Mouse (Mus musculus) lung, embryonic 15.5 days (tissue): Measurements from ENCODE around the gene Jph4. TPM values are rescaled to one million over a fixed set of nuclear protein-coding genes. Genes with fewer than 3 reads are reported as not detected.

Source experiments
- ATAC-seq: fragments of 200-750 bp; cut with Nextera tagmentation; 2 replicates; pipeline ENCODE4 v1.8.0; 2017; ENCODE audit warnings: moderate number of reproducible peaks, borderline replicate concordance; ENCODE audit not compliant: low FRiP score, low TSS enrichment; ENCODE audit errors: extremely low read depth
- H3K27ac ChIP-seq: fragments of 300-500 bp; sonication (generic); 2 replicates; pipeline ENCODE4 v1.5.1; 2015; ENCODE audit warnings: moderate library complexity, mild to moderate bottlenecking, inconsistent platforms
- H3K27me3 ChIP-seq: fragments of 300-500 bp; sonication (generic); 2 replicates; pipeline ENCODE4 v1.6.1; 2015; ENCODE audit warnings: inconsistent platforms
- H3K36me3 ChIP-seq: fragments of 300-500 bp; sonication (generic); 2 replicates; pipeline ENCODE4 v1.6.1; 2015; ENCODE audit warnings: inconsistent platforms
- H3K4me1 ChIP-seq: fragments of 300-500 bp; sonication (generic); 2 replicates; pipeline ENCODE4 v1.6.1; 2015; ENCODE audit warnings: inconsistent platforms
- H3K4me2 ChIP-seq: fragments of 300-500 bp; sonication (generic); 2 replicates; pipeline ENCODE4 v1.6.1; 2015; ENCODE audit warnings: inconsistent platforms, mild to moderate bottlenecking, moderate library complexity
- H3K4me3 ChIP-seq: fragments of 300-500 bp; sonication (generic); 2 replicates; pipeline ENCODE4 v1.5.1; 2015; ENCODE audit warnings: mild to moderate bottlenecking, inconsistent platforms
- H3K9ac ChIP-seq: fragments of 300-500 bp; sonication (generic); 2 replicates; pipeline ENCODE4 v1.6.1; 2015; ENCODE audit warnings: inconsistent platforms
- H3K9me3 ChIP-seq: fragments of 300-500 bp; sonication (generic); 2 replicates; pipeline ENCODE4 v1.6.1; 2016; ENCODE audit warnings: inconsistent platforms
- WGBS: fragments of 180-500 bp; shearing (Covaris S2); methylation state at CpG from one replicate; pipeline ENCODE4 v1.1.7; 2015; 5-methylcytosine and 5-hydroxymethylcytosine counted together
- polyA plus RNA-seq: library from polyadenylated mRNA; unstranded; fragments of >200 nt; fragmentation: Nextera tagmentation; extraction: Ambion mirVana; gene quantifications from 2 replicates; pipeline ENCODE4 v1.2.1, GENCODE M21; 2015

The Jph4 gene
- polyA plus RNA-seq, 1 experiment from 2014 or later: 0.37 TPM

GRCm38 (mm10) chr14:55148363-55148915, 31.7 kb upstream of the Jph4 start:
- H3K4me1 ChIP-seq: no peaks in the 10 kb centered on the region
- H3K27me3 ChIP-seq: no peaks in the 10 kb centered on the region
- H3K9me3 ChIP-seq: no peaks in the 10 kb centered on the region
- 32% methylated on average over 5 of the region's 5 CpGs for whole genome bisulfite sequencing
- H3K4me2 ChIP-seq: no peak overlapping the region
- H3K4me3 ChIP-seq: no peak overlapping the region
- H3K9ac ChIP-seq: no peak overlapping the region
- no peaks in the 10 kb centered on the region for H3K36me3 ChIP-seq
- no peak overlapping the region for H3K27ac ChIP-seq
- ATAC-seq: no peak

- Histone ChIP-seq H3K4me2 (no peak overlapping the region), H3K4me3 (no peak overlapping the region), H3K27ac (no peak overlapping the region), H3K9ac (no peak overlapping the region), H3K9me3 (no peaks in the 10 kb centered on the region), H3K36me3 (no peaks in the 10 kb centered on the region), H3K4me1 (no peaks in the 10 kb centered on the region), H3K27me3 (no peaks in the 10 kb centered on the region)
- ATAC-seq: no peak
- 79% methylated on average over 12 of the region's 12 CpGs for WGBS
Measured at GRCm38 (mm10) chr14:55146829-55147401, 30.2 kb upstream of the Jph4 start.

- 80% methylated on average over 1 of the region's 1 CpGs for WGBS
- Histone ChIP-seq H3K27ac (no peak overlapping the region), H3K9ac (no peak overlapping the region), H3K27me3 (no peaks in the 10 kb centered on the region), H3K4me1 (no peaks in the 10 kb centered on the region), H3K36me3 (no peaks in the 10 kb centered on the region), H3K9me3 (no peaks in the 10 kb centered on the region), H3K4me2 (no peak overlapping the region), H3K4me3 (no peak overlapping the region)
- ATAC-seq: no peak
Measured at GRCm38 (mm10) chr14:55146324-55146723, 29.6 kb upstream of the Jph4 start.

- H3K9ac ChIP-seq: no peak overlapping the region
- 29% methylated on average over 7 of the region's 7 CpGs for WGBS
- no peak for ATAC-seq
- H3K4me2 ChIP-seq: no peak overlapping the region
- H3K4me1 ChIP-seq: no peaks in the 10 kb centered on the region
- no peak overlapping the region for H3K4me3 ChIP-seq
- no peaks in the 10 kb centered on the region for H3K9me3 ChIP-seq
- H3K36me3 ChIP-seq: no peaks in the 10 kb centered on the region
- no peak overlapping the region for H3K27ac ChIP-seq
- H3K27me3 ChIP-seq: no peaks in the 10 kb centered on the region
Measured at GRCm38 (mm10) chr14:55139313-55139712, 22.6 kb upstream of the Jph4 start.

GRCm38 (mm10) chr14:55135676-55136075, 18.9 kb upstream of the Jph4 start:
- 71% methylated on average over 8 of the region's 8 CpGs for WGBS
- no peaks in the 10 kb centered on the region for H3K4me1 ChIP-seq
- H3K36me3 ChIP-seq: no peaks in the 10 kb centered on the region

GRCm38 (mm10) chr14:55126521-55126920, 9.8 kb upstream of the Jph4 start:
- Histone ChIP-seq H3K27ac (no peak overlapping the region), H3K4me2 (no peak overlapping the region), H3K9me3 (no peaks in the 10 kb centered on the region), H3K4me1 (0 out of 2 replicates have a peak, but pooled peaks cover 4% of the 10 kb centered on the region), H3K27me3 (no peaks in the 10 kb centered on the region), H3K36me3 (no peaks in the 10 kb centered on the region), H3K4me3 (no peak overlapping the region), H3K9ac (no peak overlapping the region)
- WGBS: 81% methylated on average over 7 of the region's 7 CpGs
- no peak for ATAC-seq

More at GRCm38 (mm10) chr14:55135676-55136075, 18.9 kb upstream of the Jph4 start:
- Histone ChIP-seq H3K27me3 (no peaks in the 10 kb centered on the region), H3K4me2 (no peak overlapping the region), H3K4me3 (no peak overlapping the region), H3K9ac (no peak overlapping the region), H3K27ac (no peak overlapping the region), H3K9me3 (no peaks in the 10 kb centered on the region)
- ATAC-seq: no peak

- Histone ChIP-seq H3K9ac (no peak overlapping the region), H3K27ac (no peak overlapping the region), H3K9me3 (no peaks in the 10 kb centered on the region), H3K27me3 (no peaks in the 10 kb centered on the region), H3K36me3 (no peaks in the 10 kb centered on the region), H3K4me3 (no peak overlapping the region), H3K4me1 (0 out of 2 replicates have a peak, but pooled peaks cover 4% of the 10 kb centered on the region), H3K4me2 (no peak overlapping the region)
- WGBS: 68% methylated on average over 5 of the region's 5 CpGs
- no peak for ATAC-seq
Measured at GRCm38 (mm10) chr14:55125711-55126110, 9.0 kb upstream of the Jph4 start.

- no peak overlapping the region for H3K27ac ChIP-seq
- H3K4me2 ChIP-seq: peak overlapping the region; percentile 37
- peaks cover 6% of the 10 kb centered on the region for H3K27me3 ChIP-seq
- no peaks in the 10 kb centered on the region for H3K9me3 ChIP-seq
- H3K36me3 ChIP-seq: no peaks in the 10 kb centered on the region
- H3K4me1 ChIP-seq: 0 out of 2 replicates have a peak, but pooled peaks cover 4% of the 10 kb centered on the region
- no peak overlapping the region for H3K4me3 ChIP-seq
- H3K9ac ChIP-seq: no peak overlapping the region
- 40% methylated on average over 8 of the region's 8 CpGs for WGBS
- no peak for ATAC-seq
Measured at GRCm38 (mm10) chr14:55122359-55122758, 5.6 kb upstream of the Jph4 start.

- H3K27me3 ChIP-seq: peaks cover 10% of the 10 kb centered on the region
- ATAC-seq: peak; percentile 83
- H3K36me3 ChIP-seq: no peaks in the 10 kb centered on the region
- H3K27ac ChIP-seq: no peak overlapping the region
- H3K4me3 ChIP-seq: no peak overlapping the region
- no peaks in the 10 kb centered on the region for H3K9me3 ChIP-seq
- 3% methylated on average over 5 of the region's 5 CpGs for WGBS
- H3K4me2 ChIP-seq: peak overlapping the region; percentile 37
- peaks cover 5% of the 10 kb centered on the region; the same call in 1 of the 2 replicates for H3K4me1 ChIP-seq
- no peak overlapping the region for H3K9ac ChIP-seq
Measured at GRCm38 (mm10) chr14:55121947-55122346, 5.2 kb upstream of the Jph4 start.

GRCm38 (mm10) chr14:55119421-55120134, 2.8 kb upstream of the Jph4 start:
- H3K9me3 ChIP-seq: no peaks in the 10 kb centered on the region
- peaks cover 33% of the 10 kb centered on the region for H3K27me3 ChIP-seq
- no peak overlapping the region for H3K4me2 ChIP-seq
- 60% methylated on average over 4 of the region's 4 CpGs for WGBS
- no peaks in the 10 kb centered on the region for H3K36me3 ChIP-seq
- H3K9ac ChIP-seq: no peak overlapping the region
- no peak for ATAC-seq
- no peak overlapping the region for H3K4me3 ChIP-seq
- peaks cover 26% of the 10 kb centered on the region for H3K4me1 ChIP-seq
- no peak overlapping the region for H3K27ac ChIP-seq

- Histone ChIP-seq H3K27ac (no peak overlapping the region), H3K4me1 (peaks cover 34% of the 10 kb centered on the region), H3K4me2 (no peak overlapping the region), H3K9me3 (no peaks in the 10 kb centered on the region), H3K9ac (no peak overlapping the region), H3K36me3 (no peaks in the 10 kb centered on the region), H3K27me3 (peaks cover 41% of the 10 kb centered on the region), H3K4me3 (no peak overlapping the region)
- 70% methylated on average over 4 of the region's 4 CpGs for WGBS
- no peak for ATAC-seq
Measured at GRCm38 (mm10) chr14:55118852-55119251, 2.1 kb upstream of the Jph4 start.

- Histone ChIP-seq H3K4me3 (peak overlapping the region; percentile 55), H3K4me1 (peaks cover 31% of the 10 kb centered on the region), H3K9me3 (no peaks in the 10 kb centered on the region), H3K4me2 (peak overlapping the region; percentile 100), H3K27me3 (peaks cover 64% of the 10 kb centered on the region), H3K27ac (no peak overlapping the region), H3K36me3 (no peaks in the 10 kb centered on the region), H3K9ac (no peak overlapping the region)
- ATAC-seq: no peak
- 0% methylated on average over 8 of the region's 8 CpGs for WGBS
Measured at GRCm38 (mm10) chr14:55115846-55116245, 889 bp downstream of the Jph4 start.
